Mouse (Mus musculus) embryonic facial prominence, embryonic 11.5 days (tissue): ENCODE data around the gene Iqgap1. TPM values are rescaled to one million over a fixed set of nuclear protein-coding genes. Genes with fewer than 3 reads are reported as not detected.

Experiments used
- ATAC-seq: fragments of 200-750 bp; cut with Nextera tagmentation; replicated peaks from 2 replicates; pipeline ENCODE4 v1.8.0; 2017; ENCODE audit warnings: low read depth; ENCODE audit not compliant: insufficient number of reproducible peaks, low FRiP score, low TSS enrichment
- DNase-seq: peaks from one replicate; pipeline ENCODE4 v3.0.0-alpha.2; 2015; ENCODE audit warnings: low spot score
- H3K27ac ChIP-seq: fragments of 300-500 bp; sonication (generic); replicated peaks from 2 replicates; pipeline ENCODE4 v1.5.1; 2014; ENCODE audit warnings: mild to moderate bottlenecking, low read depth, low read length, control low read depth
- H3K27me3 ChIP-seq: fragments of 300-500 bp; sonication (generic); 2 replicates; pipeline ENCODE4 v1.6.1; 2014; ENCODE audit warnings: mild to moderate bottlenecking, low read length, moderate library complexity, mixed read lengths; ENCODE audit not compliant: control insufficient read depth, insufficient read depth
- H3K36me3 ChIP-seq: fragments of 300-500 bp; sonication (generic); replicated peaks from 2 replicates; pipeline ENCODE4 v1.6.1; 2014; ENCODE audit warnings: low read depth, mild to moderate bottlenecking, low read length, moderate library complexity, mixed read lengths; ENCODE audit not compliant: control insufficient read depth, insufficient read depth
- H3K4me1 ChIP-seq: fragments of 300-500 bp; sonication (generic); 2 replicates; pipeline ENCODE4 v1.6.1; 2014; ENCODE audit warnings: low read length, mixed read lengths; ENCODE audit not compliant: control insufficient read depth, insufficient read depth
- H3K4me2 ChIP-seq: fragments of 300-500 bp; sonication (generic); 2 replicates; pipeline ENCODE4 v1.6.1; 2014; ENCODE audit warnings: low read depth, mild to moderate bottlenecking, control low read depth, low read length, moderate library complexity
- H3K4me3 ChIP-seq: fragments of 300-500 bp; sonication (generic); 2 replicates; pipeline ENCODE4 v1.5.1; 2014; ENCODE audit warnings: low read depth, low read length, control low read depth
- H3K9ac ChIP-seq: fragments of 300-500 bp; sonication (generic); replicated peaks from 2 replicates; pipeline ENCODE4 v1.6.1; 2014; ENCODE audit warnings: mild to moderate bottlenecking, control low read depth, low read length
- H3K9me3 ChIP-seq: fragments of 300-500 bp; sonication (generic); replicated peaks from 2 replicates; pipeline ENCODE4 v1.6.1; 2016; ENCODE audit warnings: mild to moderate bottlenecking, low read length, inconsistent platforms, mixed read lengths; ENCODE audit not compliant: control insufficient read depth
- WGBS: fragments of 180-500 bp; shearing (Covaris S2); extraction: QIAGEN DNeasy Blood & Tissue Kit; methylation state at CpG from one replicate; pipeline ENCODE4 v1.1.7; 2014; 5-methylcytosine and 5-hydroxymethylcytosine counted together
- polyA plus RNA-seq: library from polyadenylated mRNA; unstranded; fragments of >200 nt; fragmentation: Nextera tagmentation; extraction: Ambion mirVana; gene quantifications from 2 replicates; pipeline ENCODE4 v1.2.1, GENCODE M21; 2014

The Iqgap1 gene
- polyA plus RNA-seq, 1 experiment from 2014 or later: 30.4 TPM

DNA sequence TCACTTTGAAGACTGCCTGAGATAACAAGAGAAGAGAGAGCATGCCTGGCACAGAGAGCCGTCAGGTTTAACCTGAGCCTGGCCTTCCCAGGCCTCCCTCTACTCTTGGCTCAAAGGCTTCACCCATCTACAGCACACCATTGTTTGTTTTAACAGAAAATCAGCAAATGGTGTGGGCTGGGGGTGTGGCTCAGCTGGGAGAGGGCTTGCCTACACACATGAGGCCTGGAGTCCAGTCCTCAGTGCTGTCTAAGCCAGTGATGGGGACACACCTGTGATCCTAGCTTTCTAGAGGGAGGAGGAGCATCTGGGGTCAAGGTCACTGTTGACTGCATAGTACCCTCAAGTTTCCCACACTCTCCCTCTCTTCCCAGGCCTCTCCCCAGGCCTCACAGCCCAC is 143.1 kb downstream of the Iqgap1 start:
- 54% methylated on average over 1 of the region's 1 CpGs for WGBS
- ATAC-seq (no peak), DNase-seq (no peak)
- Histone ChIP-seq H3K36me3 (no peaks in the 10 kb centered on the region), H3K27ac (no peak overlapping the region), H3K27me3 (no peaks in the 10 kb centered on the region), H3K4me2 (no peak overlapping the region), H3K4me3 (no peak overlapping the region), H3K9ac (no peak overlapping the region), H3K4me1 (peaks cover 2% of the 10 kb centered on the region; the same call in 1 of the 2 replicates), H3K9me3 (no peaks in the 10 kb centered on the region)

DNA sequence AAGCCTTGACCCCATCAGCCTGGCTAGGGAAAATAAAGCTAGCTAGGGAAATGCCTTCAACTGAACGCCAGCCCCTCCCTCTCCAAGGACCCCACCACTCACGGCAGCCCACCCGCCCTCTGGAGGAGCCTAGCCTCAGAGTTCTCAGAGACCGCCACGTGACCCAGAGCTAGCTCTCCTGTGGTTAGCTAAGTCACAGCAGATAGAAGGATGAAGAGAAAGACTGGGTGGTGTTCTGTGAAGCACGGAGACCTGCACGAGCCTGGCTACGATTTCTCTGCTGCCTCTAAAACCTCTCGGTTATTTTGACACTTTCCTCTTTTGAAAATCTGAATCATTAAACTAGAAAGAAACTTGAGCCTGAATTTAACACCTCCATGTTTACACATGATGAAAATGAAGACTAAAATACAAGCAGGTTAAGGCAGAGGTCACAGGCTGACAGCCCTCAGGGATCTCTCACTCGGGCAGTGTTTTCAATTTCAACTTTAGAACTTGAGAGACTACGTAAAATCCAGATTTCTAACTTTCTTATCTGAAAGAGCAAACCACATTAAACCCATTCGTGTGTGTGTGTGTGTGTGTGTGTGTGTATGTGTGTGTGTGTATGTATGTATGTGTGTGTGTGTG is 145.4 kb downstream of the Iqgap1 start:
- Histone ChIP-seq H3K4me2 (no peak overlapping the region), H3K9me3 (no peaks in the 10 kb centered on the region), H3K9ac (no peak overlapping the region), H3K36me3 (no peaks in the 10 kb centered on the region), H3K27ac (no peak overlapping the region), H3K4me3 (no peak overlapping the region), H3K4me1 (peaks cover 2% of the 10 kb centered on the region; the same call in 1 of the 2 replicates), H3K27me3 (no peaks in the 10 kb centered on the region)
- 17% methylated on average over 12 of the region's 12 CpGs for WGBS
- peak; percentile 73 for DNase-seq
- ATAC-seq: peak; percentile 76; the same call in 1 of the 2 replicates

DNA sequence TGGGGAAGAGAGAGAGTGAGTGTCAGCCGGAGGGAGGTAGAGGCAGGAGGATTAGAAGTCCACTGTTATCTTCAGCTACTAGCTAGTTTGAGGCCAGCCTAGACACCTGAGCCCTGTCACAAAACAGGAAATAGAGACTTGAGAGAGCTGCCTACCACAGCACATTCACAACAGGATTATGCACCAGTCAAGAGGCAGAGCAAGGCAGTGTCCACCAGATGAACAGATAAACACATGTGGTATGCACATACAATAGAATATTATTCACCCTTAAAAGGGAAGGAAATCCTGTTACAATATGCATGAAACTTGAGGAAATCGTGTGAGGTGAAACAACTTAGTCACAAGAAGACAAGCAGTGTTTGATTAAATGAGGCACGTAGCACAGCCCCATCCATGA is 153.5 kb downstream of the Iqgap1 start:
- no peak overlapping the region for H3K4me2 ChIP-seq
- H3K9ac ChIP-seq: no peak overlapping the region
- H3K4me1 ChIP-seq: peaks cover 2% of the 10 kb centered on the region
- DNase-seq: no peak
- H3K4me3 ChIP-seq: no peak overlapping the region
- 70% methylated on average over 3 of the region's 3 CpGs for WGBS
- no peak for ATAC-seq
- no peaks in the 10 kb centered on the region for H3K9me3 ChIP-seq
- no peak overlapping the region for H3K27ac ChIP-seq
- no peaks in the 10 kb centered on the region for H3K36me3 ChIP-seq
- H3K27me3 ChIP-seq: no peaks in the 10 kb centered on the region

GRCm38 (mm10) chr7:80670889-80671288 is 154.9 kb downstream of the Iqgap1 start:
- WGBS: 86% methylated on average over 6 of the region's 6 CpGs
- Histone ChIP-seq H3K9me3 (no peaks in the 10 kb centered on the region), H3K4me1 (peaks cover 5% of the 10 kb centered on the region), H3K9ac (no peak overlapping the region), H3K27ac (no peak overlapping the region), H3K27me3 (no peaks in the 10 kb centered on the region), H3K4me2 (no peak overlapping the region), H3K4me3 (no peak overlapping the region), H3K36me3 (no peaks in the 10 kb centered on the region)
- DNase-seq (no peak), ATAC-seq (no peak)

DNA sequence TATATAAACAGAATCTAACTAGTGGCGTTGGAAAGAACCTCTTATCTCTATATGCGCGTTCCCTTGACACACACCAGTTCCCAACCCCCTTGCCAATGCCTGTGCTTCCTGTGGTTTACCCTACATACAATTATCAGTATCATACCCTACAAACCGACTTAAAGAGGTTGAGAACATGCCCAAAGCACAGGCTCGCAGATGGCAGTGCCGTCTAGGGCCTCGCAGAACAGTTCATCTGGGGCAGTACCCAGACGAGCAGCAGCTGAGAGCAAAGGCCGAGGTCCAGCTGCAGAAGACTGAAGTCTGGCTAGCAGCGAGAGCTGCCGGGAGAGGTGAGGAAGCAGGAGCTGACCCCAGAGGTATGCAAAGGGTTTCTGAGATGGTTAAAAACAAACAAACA is 158.6 kb downstream of the Iqgap1 start:
- Histone ChIP-seq H3K9me3 (no peaks in the 10 kb centered on the region), H3K4me2 (no peak overlapping the region), H3K36me3 (no peaks in the 10 kb centered on the region), H3K4me3 (no peak overlapping the region), H3K9ac (peak overlapping the region; percentile 9; the same call in 1 of the 2 replicates), H3K27ac (peak overlapping the region; percentile 38; the same call in 1 of the 2 replicates), H3K4me1 (peaks cover 5% of the 10 kb centered on the region), H3K27me3 (no peaks in the 10 kb centered on the region)
- DNase-seq: no peak
- ATAC-seq: no peak
- 52% methylated on average over 11 of the region's 11 CpGs for WGBS

DNA sequence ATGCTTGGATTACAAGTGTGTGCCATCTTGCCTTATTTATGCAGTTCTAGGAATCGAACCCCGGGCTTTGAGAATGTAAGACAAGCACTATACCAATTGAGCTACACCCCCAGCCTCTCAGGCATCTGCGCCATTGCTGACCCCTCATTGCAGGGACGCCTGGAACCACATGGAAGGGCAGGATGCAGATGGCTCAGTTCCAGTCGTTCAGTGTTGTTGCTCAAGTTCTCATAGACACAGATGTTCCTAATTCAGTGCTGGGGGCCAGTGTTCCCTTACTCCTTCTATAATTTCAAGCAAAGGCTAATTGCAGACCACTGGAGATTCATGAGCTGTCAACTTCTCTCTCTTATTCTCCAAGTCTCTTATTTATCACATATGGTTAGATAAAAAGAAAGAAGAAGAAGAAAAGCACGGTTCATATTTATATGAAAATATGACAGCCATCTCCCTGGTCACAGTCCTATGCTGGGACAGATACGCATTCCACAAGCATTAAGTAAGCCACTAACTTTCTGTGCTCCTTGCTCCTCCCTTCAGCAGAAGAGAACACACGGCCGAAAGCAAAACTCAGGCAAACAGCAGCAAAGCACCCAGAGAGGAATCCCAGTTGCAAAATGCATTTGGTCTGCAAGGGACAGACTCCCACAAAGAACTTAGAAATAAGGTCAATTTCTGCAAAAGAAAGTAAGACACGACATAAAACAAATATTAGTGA is 159.4 kb downstream of the Iqgap1 start:
- Histone ChIP-seq H3K4me2 (no peak overlapping the region), H3K9ac (no peak overlapping the region; the same call in 1 of the 2 replicates), H3K4me1 (peaks cover 5% of the 10 kb centered on the region), H3K4me3 (no peak overlapping the region), H3K9me3 (no peaks in the 10 kb centered on the region), H3K27ac (peak overlapping the region; percentile 38; the same call in 1 of the 2 replicates), H3K36me3 (no peaks in the 10 kb centered on the region), H3K27me3 (no peaks in the 10 kb centered on the region)
- DNase-seq (peak; percentile 71), ATAC-seq (0 out of 2 replicates have a peak, but pooled peaks have one; percentile 48)
- WGBS: 32% methylated on average over 10 of the region's 10 CpGs

Other genes starting within 250 kb of the Iqgap1 start
- 8.4 and 9.7 TPM in 2 replicates for gene Crtc3, start 137.1 kb downstream of the Iqgap1 start, polyA plus RNA-seq
- 4.5 and 5.4 TPM in 2 replicates for gene Zscan2, start 34.9 kb upstream of the Iqgap1 start, polyA plus RNA-seq
- gene Wdr73, start 75.3 kb upstream of the Iqgap1 start, polyA plus RNA-seq: 33.0 and 38.8 TPM in 2 replicates
- 7.3 and 8.5 TPM in 2 replicates for gene Nmb, start 79.1 kb upstream of the Iqgap1 start, polyA plus RNA-seq
- 220 and 231 TPM in 2 replicates for gene Sec11a, start 121.8 kb upstream of the Iqgap1 start, polyA plus RNA-seq
- gene Zfp592, start 167.7 kb upstream of the Iqgap1 start, polyA plus RNA-seq: 10.2 and 10.9 TPM in 2 replicates
- 0.17 and 0.35 TPM in 2 replicates for gene Alpk3, start 231.6 kb upstream of the Iqgap1 start, polyA plus RNA-seq